Mouse (Mus musculus) lung, postnatal 0 days (tissue): ENCODE data around the gene Clic1.
A peak's percentile ranks its signal among the peaks of the same experiment; 100 is the strongest.

Experiments
- CTCF ChIP-seq: IDR thresholded peaks from 2 replicates; pipeline ENCODE4 v1.5.1; 2016; ENCODE audit warnings: antibody characterized with exemption, mild to moderate bottlenecking
- EP300 ChIP-seq: IDR thresholded peaks from 2 replicates; pipeline ENCODE4 v1.6.1; 2016; ENCODE audit warnings: antibody characterized with exemption, mild to moderate bottlenecking, control low read depth

DNA sequence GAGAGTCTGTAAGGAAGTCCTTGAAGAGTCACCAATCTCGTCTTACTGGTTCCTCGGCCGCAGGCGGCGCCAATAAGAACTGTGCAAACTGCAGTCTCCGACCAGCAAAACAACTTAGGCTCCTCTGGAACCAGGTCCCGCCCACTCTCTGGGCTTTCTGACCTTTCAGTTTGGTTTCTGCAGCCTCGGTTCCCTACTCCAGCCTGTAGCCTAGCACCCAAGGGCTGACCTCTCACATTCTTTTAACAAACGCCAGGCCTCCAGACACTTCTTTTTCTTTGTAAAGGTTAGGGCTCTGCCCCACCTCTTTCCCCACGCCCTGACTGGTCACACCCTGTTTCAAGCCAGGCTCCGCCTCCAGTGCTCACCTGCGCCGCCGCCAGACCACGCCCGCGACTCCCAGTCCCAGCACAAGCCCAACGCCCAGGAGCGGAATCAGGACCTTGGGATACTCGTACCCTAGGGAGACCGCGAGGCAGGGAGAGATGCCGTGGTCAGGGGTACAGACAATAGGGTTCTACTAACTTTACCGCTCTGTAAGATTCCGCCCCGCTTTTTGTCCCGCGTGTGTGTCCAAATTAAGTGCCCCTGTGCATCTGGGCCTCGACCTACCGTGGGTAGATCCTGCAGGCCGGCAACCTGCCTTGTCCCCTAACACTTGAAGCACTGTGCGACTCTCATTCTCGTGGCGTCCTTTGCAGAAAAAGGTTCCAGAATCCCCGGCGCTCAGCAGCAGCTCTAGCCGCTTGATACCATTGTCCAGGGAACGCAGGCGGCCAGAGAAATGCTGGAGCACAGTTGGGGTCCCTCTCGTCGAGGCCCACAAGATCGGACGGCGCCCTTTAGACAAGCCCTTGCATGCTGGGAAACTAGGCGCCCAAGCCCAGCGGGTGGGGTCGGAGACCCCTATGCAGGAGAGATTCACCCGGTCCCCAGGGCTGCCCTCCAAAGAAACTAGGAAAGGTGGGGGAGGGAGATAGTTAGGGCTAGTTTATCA is 15.5 kb downstream of the Clic1 start, which contains the start of gene Ly6g6c:
- TF ChIP-seq EP300 (no peak), CTCF (peak; percentile 40)
